Mouse (Mus musculus) layer of hippocampus, adult 18-20 months (tissue): Measurements from ENCODE around the gene Pde12. TPM values are rescaled to one million over a fixed set of nuclear protein-coding genes. Genes with fewer than 3 reads are reported as not detected.
A peak's percentile ranks its signal among the peaks of the same experiment; 100 is the strongest.

Source experiments
- DNase-seq, 2 experiments: peaks; one replicate each; pipeline ENCODE4 v3.0.0; 2022; ENCODE audit warnings: low spot score in 2 of 2
- microRNA-seq, 2 experiments: library from miRNA; unstranded; fragments of <30 nt; microRNA quantifications; one replicate each; pipeline ENCODE4 v1.2.0; 2021
- total RNA-seq, 2 experiments: library from RNA; stranded (reverse); gene quantifications; 2 replicates each; pipeline ENCODE4 v1.2.3; 2021

Gene Pde12
- total RNA-seq, 2 experiments from 2014 or later = 7.9 to 8.3 TPM

DNA sequence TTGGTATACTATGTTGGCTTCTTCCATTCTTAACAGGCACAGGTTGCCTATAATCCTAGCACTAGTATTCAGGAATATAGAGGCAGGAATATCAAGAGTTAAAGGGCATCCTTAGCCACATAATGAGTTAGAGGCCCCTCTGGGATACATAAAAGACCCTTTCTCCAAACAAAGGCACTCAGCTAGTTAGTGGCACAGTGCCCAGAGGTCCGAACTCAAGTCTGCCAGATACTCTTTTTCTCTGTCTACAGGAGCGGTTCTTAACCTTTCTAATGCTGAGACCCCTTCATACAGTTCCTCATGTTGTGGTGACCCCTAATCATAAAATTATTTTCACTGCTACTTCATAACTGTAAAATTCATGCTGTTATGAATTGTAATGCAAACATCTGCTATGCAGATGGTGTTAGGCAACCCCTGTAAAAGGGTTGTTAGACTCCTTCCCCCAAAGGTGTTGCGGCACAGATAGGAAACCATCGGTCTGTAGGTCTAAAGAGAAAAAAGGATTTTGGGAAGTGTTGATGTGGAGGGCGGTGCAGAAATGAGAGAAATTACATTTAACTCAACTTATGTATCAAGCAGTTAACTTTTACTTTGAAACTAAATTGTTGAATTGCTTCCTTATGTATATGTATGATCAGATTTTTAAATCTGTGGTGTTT lies 23.6 kb downstream of the Pde12 start:
- no peak for DNase-seq

GRCm38 (mm10) chr14:26643006-26643624 lies 26.6 kb downstream of the Pde12 start:
- no peak for DNase-seq

- DNase-seq = no peak
Observed at GRCm38 (mm10) chr14:26639961-26640360, 29.7 kb downstream of the Pde12 start.

GRCm38 (mm10) chr14:26639251-26639650 lies 30.4 kb downstream of the Pde12 start:
- no peak for DNase-seq

DNA sequence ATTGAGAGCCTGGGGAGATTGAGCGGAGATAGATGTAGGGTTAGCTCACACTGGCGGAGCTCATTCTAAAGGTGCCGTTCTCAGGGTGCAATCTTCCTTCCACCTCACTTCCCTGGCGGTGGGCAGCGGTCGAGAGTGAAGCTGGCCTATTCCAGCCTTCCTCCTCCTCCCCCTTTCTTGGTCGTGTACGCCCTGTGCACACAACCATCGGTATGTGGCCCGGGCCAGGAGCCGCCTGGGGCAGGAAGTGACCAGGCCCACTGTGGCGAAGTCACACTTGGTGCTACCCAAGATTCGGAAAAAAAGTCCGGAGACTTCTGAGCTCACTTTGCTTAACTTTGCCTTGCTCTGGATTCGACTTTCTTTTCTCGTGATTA lies 31.0 kb downstream of the Pde12 start:
- DNase-seq = peak in 1 of 2 experiments; percentile 8

DNA sequence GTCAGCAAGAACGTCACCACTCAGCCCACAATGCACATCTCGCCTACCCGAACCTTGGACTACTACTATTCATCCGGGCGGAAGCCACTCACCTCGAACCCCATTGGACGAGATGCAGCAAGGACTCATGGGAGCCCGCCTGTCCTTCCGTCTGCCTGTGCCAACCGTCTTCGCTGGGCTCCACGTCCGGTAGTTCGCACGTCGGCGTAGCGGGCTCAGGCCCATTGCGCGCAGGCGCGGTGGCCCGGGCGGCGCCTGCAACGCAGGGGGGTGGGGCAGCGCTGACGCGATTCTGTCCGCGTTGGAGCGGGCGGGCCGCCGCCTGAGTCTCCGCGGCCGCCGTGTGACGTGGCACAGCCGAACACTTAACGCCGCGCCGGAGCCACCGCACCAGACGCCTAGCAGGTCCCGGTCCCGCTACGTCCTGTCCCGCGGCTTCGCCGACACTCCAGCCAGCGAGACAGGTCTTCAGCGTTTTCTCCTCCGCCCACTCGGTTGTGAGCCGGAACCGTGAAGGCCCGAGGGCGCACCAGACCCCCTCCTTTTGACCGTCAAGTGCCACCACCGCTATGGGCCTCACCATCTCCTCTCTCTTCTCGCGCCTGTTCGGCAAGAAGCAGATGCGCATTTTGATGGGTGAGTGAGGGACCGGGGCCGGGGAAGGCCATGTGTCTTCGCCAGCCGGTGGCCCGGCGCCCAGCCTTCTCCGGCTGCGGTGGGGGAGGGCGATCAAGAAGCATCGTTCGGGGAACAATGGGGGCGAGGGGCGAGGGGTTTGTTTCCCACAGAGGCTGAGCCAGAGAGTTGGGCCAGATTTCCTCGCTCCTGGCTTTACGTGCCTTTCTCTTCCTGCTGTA lies 31.6 kb downstream of the Pde12 start, which contains the start of gene Arf4:
Arf4 (plus strand) TSS at position 224 of the 857 bp plus-strand sequence.
- DNase-seq = peak; percentile 99

- DNase-seq = peak in 1 of 2 experiments; percentile 43
Observed at GRCm38 (mm10) chr14:26637025-26637850, 32.4 kb downstream of the Pde12 start.

GRCm38 (mm10) chr14:26626605-26627140 lies 43.0 kb downstream of the Pde12 start:
- no peak for DNase-seq

- DNase-seq = no peak
Observed at GRCm38 (mm10) chr14:26625301-26625700, 44.4 kb downstream of the Pde12 start.

DNA sequence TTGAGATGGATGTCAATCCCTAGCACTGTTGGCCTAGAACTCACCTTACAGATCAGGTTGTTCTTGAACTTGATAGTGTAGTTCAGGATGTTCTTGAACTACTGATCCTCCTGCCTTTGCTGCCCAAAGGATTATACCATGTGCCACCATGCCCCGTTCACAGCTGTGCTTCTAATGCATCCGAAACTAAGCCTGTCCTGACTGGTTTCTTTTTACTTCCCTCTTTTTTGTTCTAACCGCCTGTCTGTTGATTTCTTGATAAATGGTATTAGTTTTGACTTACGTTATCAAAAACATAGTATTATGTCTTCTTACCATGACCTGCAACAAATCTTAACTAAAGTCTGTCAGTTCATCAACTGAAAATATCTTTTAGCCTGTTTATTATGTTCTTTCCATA lies 59.0 kb downstream of the Pde12 start:
- no peak for DNase-seq

Small RNA genes lying within 50 kb of the gene (microRNA-seq; reads per million reads assigned to microRNA genes)
- gene Mir7672 = 0 to 0.74 reads per million in 2 experiments

Other genes starting within 250 kb of the Pde12 start
- gene Slmap, start 135.0 kb downstream of the Pde12 start, total RNA-seq = 100 to 1,000 TPM in 1 of 2 experiments, 10 to 100 TPM in 1; 99.2 to 103 TPM
- 10 to 100 TPM; 24.8 to 25.6 TPM for gene Dennd6a, start 96.0 kb downstream of the Pde12 start, total RNA-seq
- gene Arf4, start 31.8 kb downstream of the Pde12 start, total RNA-seq = 100 to 1,000 TPM; 116 to 119 TPM
- under 1 TPM; 0.20 to 0.92 TPM for gene Dnah12, start 23.4 kb upstream of the Pde12 start, total RNA-seq
- gene Asb14, start 224.7 kb upstream of the Pde12 start, total RNA-seq = under 1 TPM in 1 of 2 experiments, not detected in 1; 0.43 TPM